Mouse (Mus musculus) urinary bladder, postnatal 25 days (tissue): ENCODE measurements around the gene Sptbn4.
"Not testable (repeated sequence)": the region's sequence is repeated elsewhere in the genome, so short reads cannot be mapped to it uniquely, and the experiment has no call there.

ENCODE experiments used
- DNase-seq: peaks from one replicate; pipeline ENCODE4 v3.0.0; 2022; ENCODE audit warnings: low spot score

Gene Sptbn4

GRCm38 (mm10) chr7:27447419-27448286, at the start of gene Sptbn4, which contains the start of gene Blvrb:
TSS of gene Sptbn4 (minus strand) at chr7:27447686.
TSS of gene Blvrb (plus strand) at chr7:27447978.
- DNase-seq: peak; percentile 92

- not testable (repeated sequence) for DNase-seq
Measured at GRCm38 (mm10) chr7:27494659-27495367, 47.3 kb upstream of the Sptbn4 start.

- DNase-seq: no peak
Measured at GRCm38 (mm10) chr7:27493450-27493849, 46.0 kb upstream of the Sptbn4 start.

GRCm38 (mm10) chr7:27493022-27493421, 45.5 kb upstream of the Sptbn4 start:
- DNase-seq: no peak

- DNase-seq: no peak
Measured at GRCm38 (mm10) chr7:27491856-27492255, 44.4 kb upstream of the Sptbn4 start.

- peak; percentile 94 for DNase-seq
Measured at GRCm38 (mm10) chr7:27490543-27491329, 43.2 kb upstream of the Sptbn4 start.

GRCm38 (mm10) chr7:27490227-27490542, 42.7 kb upstream of the Sptbn4 start:
- DNase-seq: no peak

GRCm38 (mm10) chr7:27489270-27489869, 41.9 kb upstream of the Sptbn4 start:
- no peak for DNase-seq

- peak; percentile 60 for DNase-seq
Measured at GRCm38 (mm10) chr7:27487740-27488268, 40.3 kb upstream of the Sptbn4 start.

GRCm38 (mm10) chr7:27486770-27487697, 39.5 kb upstream of the Sptbn4 start, which contains the start of gene Sertad1:
TSS of gene Sertad1 (plus strand) at chr7:27486910.
- peak; percentile 99 for DNase-seq

GRCm38 (mm10) chr7:27486102-27486769, 38.8 kb upstream of the Sptbn4 start:
- DNase-seq: no peak

- no peak for DNase-seq
Measured at GRCm38 (mm10) chr7:27483860-27484259, 36.4 kb upstream of the Sptbn4 start.

- peak; percentile 74 for DNase-seq
Measured at GRCm38 (mm10) chr7:27481627-27481969, 34.1 kb upstream of the Sptbn4 start.

- DNase-seq: no peak
Measured at GRCm38 (mm10) chr7:27480927-27481626, 33.6 kb upstream of the Sptbn4 start.

GRCm38 (mm10) chr7:27480506-27480905, 33.0 kb upstream of the Sptbn4 start:
- DNase-seq: no peak

GRCm38 (mm10) chr7:27479750-27480149, 32.3 kb upstream of the Sptbn4 start:
- DNase-seq: no peak

- DNase-seq: no peak
Measured at GRCm38 (mm10) chr7:27478561-27478960, 31.1 kb upstream of the Sptbn4 start.

- no peak for DNase-seq
Measured at GRCm38 (mm10) chr7:27476098-27476635, 28.7 kb upstream of the Sptbn4 start.

- no peak for DNase-seq
Measured at GRCm38 (mm10) chr7:27475596-27475995, 28.1 kb upstream of the Sptbn4 start.
